Mouse (Mus musculus) kidney, postnatal 0 days (tissue): ENCODE results near the gene Klra1. TPM values are rescaled to one million over a fixed set of nuclear protein-coding genes. Genes with fewer than 3 reads are reported as not detected.
"Not testable (repeated sequence)": the region's sequence is repeated elsewhere in the genome, so short reads cannot be mapped to it uniquely, and the experiment has no call there.

Experiments
- ATAC-seq: fragments of 200-750 bp; cut with Nextera tagmentation; replicated peaks from 2 replicates; pipeline ENCODE4 v1.8.0; 2017; ENCODE audit warnings: low read depth, moderate number of reproducible peaks, moderate TSS enrichment, moderate library complexity; ENCODE audit not compliant: low FRiP score
- DNase-seq: peaks from one replicate; pipeline ENCODE4 v3.0.0-alpha.2; 2016; ENCODE audit warnings: low spot score
- H3K27ac ChIP-seq: fragments of 300-500 bp; sonication (generic); 2 replicates; pipeline ENCODE4 v1.5.1; 2014; ENCODE audit warnings: mild to moderate bottlenecking
- H3K27me3 ChIP-seq: fragments of 300-500 bp; sonication (generic); 2 replicates; pipeline ENCODE4 v1.6.1; 2014; ENCODE audit warnings: low read length, mixed read lengths; ENCODE audit not compliant: insufficient read depth
- H3K36me3 ChIP-seq: fragments of 300-500 bp; sonication (generic); 2 replicates; pipeline ENCODE4 v1.6.1; 2014; ENCODE audit warnings: low read length, mixed read lengths; ENCODE audit not compliant: insufficient read depth
- H3K4me1 ChIP-seq: fragments of 300-500 bp; sonication (generic); replicated peaks from 2 replicates; pipeline ENCODE4 v1.6.1; 2014; ENCODE audit warnings: antibody characterized with exemption, low read length, mixed read lengths; ENCODE audit not compliant: insufficient read depth
- H3K4me2 ChIP-seq: fragments of 300-500 bp; sonication (generic); 2 replicates; pipeline ENCODE4 v1.6.1; 2014; ENCODE audit warnings: mild to moderate bottlenecking, low read length, moderate library complexity, mixed read lengths
- H3K4me3 ChIP-seq: fragments of 300-500 bp; sonication (generic); replicated peaks from 2 replicates; pipeline ENCODE4 v1.5.1; 2014; ENCODE audit warnings: low read depth, low read length
- H3K9ac ChIP-seq: fragments of 300-500 bp; sonication (generic); 2 replicates; pipeline ENCODE4 v1.6.1; 2014; ENCODE audit warnings: low read depth, low read length
- H3K9me3 ChIP-seq: fragments of 300-500 bp; sonication (generic); replicated peaks from 2 replicates; pipeline ENCODE4 v1.6.1; 2016; ENCODE audit warnings: low read length, inconsistent platforms, mixed read lengths
- CTCF ChIP-seq: IDR thresholded peaks from 2 replicates; pipeline ENCODE4 v1.5.1; 2016; ENCODE audit warnings: antibody characterized with exemption, low read depth, mild to moderate bottlenecking, moderate library complexity
- WGBS: fragments of 180-500 bp; shearing (Covaris S2); extraction: QIAGEN DNeasy Blood & Tissue Kit; methylation state at CpG from one replicate; pipeline ENCODE4 v1.1.7; 2014; 5-methylcytosine and 5-hydroxymethylcytosine counted together
- polyA plus RNA-seq: library from polyadenylated mRNA; unstranded; fragments of >200 nt; fragmentation: Nextera tagmentation; extraction: Ambion mirVana; gene quantifications from 2 replicates; pipeline ENCODE4 v1.2.1, GENCODE M21; 2015

Klra1 gene
- not detected in 2 replicates for polyA plus RNA-seq

DNA sequence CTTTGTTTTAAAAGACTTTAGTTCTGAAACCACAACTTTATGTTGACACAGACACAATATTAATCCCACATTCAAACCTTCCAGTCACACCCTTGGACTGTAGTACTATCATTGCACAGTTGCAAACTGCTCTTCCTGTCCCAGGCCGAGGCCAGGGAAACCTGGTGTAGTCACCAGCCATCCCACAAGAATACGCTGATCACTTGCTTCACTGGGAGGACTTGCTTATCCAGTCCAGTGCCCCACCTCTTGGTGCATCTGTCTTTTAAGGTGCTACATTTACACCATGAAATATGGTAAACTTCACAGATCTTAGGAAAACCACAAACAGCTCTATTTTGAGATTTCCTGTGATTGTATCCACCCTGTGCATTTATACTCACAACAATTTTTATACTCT, at the start of gene Klra1:
Klra1 (minus strand) TSS at position 125 of the 400 bp plus-strand sequence.
- 79% methylated on average over 2 of the region's 2 CpGs for WGBS
- Histone ChIP-seq H3K4me1 (no peaks in the 10 kb centered on the region), H3K4me2 (no peak within 1 kb of the TSS), H3K36me3 (no peaks in the 10 kb centered on the region), H3K27ac (no peak within 1 kb of the TSS), H3K4me3 (no peak within 1 kb of the TSS), H3K9ac (no peak within 1 kb of the TSS), H3K27me3 (no peaks in the 10 kb centered on the region), H3K9me3 (no peaks in the 10 kb centered on the region)
- TF ChIP-seq CTCF: no peak
- ATAC-seq: no peak
- DNase-seq: no peak

GRCm38 (mm10) chr6:130429511-130429910, 42.8 kb upstream of the Klra1 start:
- no peak overlapping the region for H3K27ac ChIP-seq
- H3K9me3 ChIP-seq: no peaks in the 10 kb centered on the region
- ATAC-seq (no peak), DNase-seq (no peak)
- no peak overlapping the region for H3K4me3 ChIP-seq
- TF ChIP-seq CTCF: no peak
- H3K4me2 ChIP-seq: no peak overlapping the region
- no peaks in the 10 kb centered on the region for H3K36me3 ChIP-seq
- H3K27me3 ChIP-seq: no peaks in the 10 kb centered on the region
- H3K4me1 ChIP-seq: no peaks in the 10 kb centered on the region
- no peak overlapping the region for H3K9ac ChIP-seq
- WGBS: 81% methylated on average over 4 of the region's 4 CpGs

DNA sequence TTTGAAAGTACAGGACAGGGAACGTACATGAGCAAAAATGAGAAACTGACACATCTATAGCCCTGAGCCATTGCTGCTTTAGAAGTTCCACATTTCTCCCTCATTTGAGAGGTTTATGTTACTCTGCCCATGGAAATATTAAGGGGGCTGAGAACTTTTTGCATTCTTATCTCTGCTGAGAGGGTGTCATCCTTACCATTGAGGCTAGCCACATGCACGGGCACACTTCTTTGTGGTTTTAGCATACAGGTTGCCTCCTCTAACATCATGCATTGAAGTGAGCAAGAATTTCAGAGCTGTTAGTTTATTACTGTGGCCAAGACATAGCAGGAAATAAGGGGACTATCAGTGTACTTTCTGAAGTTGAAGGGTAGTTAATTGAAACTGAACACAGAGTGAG, 32.5 kb upstream of the Klra1 start:
- 89% methylated on average over 2 of the region's 2 CpGs for WGBS
- Histone ChIP-seq H3K9me3 (0 out of 2 replicates have a peak, but pooled peaks cover 3% of the 10 kb centered on the region), H3K4me1 (no peaks in the 10 kb centered on the region), H3K27ac (no peak overlapping the region), H3K4me2 (no peak overlapping the region), H3K36me3 (no peaks in the 10 kb centered on the region), H3K27me3 (no peaks in the 10 kb centered on the region), H3K4me3 (no peak overlapping the region), H3K9ac (no peak overlapping the region)
- no peak for TF ChIP-seq CTCF
- ATAC-seq (no peak), DNase-seq (no peak)

DNA sequence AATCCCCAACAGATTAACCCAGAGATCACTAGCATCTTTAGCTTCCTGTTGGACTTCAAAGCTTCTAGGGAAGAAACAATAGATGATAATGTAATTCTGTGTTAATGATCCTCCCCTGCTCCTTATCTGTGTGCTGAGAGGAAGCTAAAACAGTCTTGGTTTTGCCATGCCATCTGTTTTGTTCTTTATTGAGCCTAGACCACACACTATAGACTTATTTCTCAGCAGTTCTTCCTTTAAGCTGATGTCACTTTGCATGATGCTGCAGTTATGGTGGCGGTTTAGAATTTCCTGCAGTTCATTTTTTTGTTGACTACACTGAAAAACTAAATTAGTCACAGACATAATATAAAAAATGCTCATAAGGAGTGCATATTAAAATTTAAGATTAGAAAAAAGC, 18.2 kb upstream of the Klra1 start:
- no peak for ATAC-seq
- no peaks in the 10 kb centered on the region for H3K27me3 ChIP-seq
- H3K36me3 ChIP-seq: no peaks in the 10 kb centered on the region
- no peak for TF ChIP-seq CTCF
- no peak for DNase-seq
- H3K4me2 ChIP-seq: no peak overlapping the region
- no peaks in the 10 kb centered on the region for H3K4me1 ChIP-seq
- no peak overlapping the region for H3K4me3 ChIP-seq
- no peaks in the 10 kb centered on the region; the same call in 1 of the 2 replicates for H3K9me3 ChIP-seq
- no peak overlapping the region for H3K27ac ChIP-seq
- 66% methylated on average over 1 of the region's 1 CpGs for WGBS
- no peak overlapping the region for H3K9ac ChIP-seq

GRCm38 (mm10) chr6:130385803-130386202, 871 bp downstream of the Klra1 start:
- ATAC-seq (no peak), DNase-seq (no peak)
- H3K4me3 ChIP-seq: no peak overlapping the region
- H3K27me3 ChIP-seq: no peaks in the 10 kb centered on the region
- TF ChIP-seq CTCF: no peak
- no peaks in the 10 kb centered on the region for H3K36me3 ChIP-seq
- 44% methylated on average over 1 of the region's 1 CpGs for WGBS
- no peak overlapping the region for H3K9ac ChIP-seq
- H3K27ac ChIP-seq: no peak overlapping the region
- H3K4me1 ChIP-seq: no peaks in the 10 kb centered on the region
- no peaks in the 10 kb centered on the region for H3K9me3 ChIP-seq
- H3K4me2 ChIP-seq: no peak overlapping the region

DNA sequence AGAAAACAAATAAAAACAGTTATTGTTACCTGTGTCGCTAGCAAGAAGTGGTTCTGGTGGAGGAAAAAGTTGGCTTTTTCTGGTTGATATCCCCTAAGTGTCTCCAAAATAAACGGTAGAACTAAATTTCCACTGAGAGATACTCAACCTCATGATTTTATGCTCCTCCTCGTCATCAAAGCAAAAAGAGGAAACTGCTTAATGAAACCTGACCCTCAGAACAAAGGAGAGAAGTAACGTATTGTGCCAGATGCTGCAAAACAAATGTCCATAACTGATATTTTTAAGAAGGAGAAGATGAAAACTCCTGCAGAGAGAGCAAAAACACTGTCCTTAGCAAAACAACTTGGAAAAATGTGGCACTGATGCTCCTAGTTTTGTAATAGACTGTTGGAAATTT, 4.3 kb downstream of the Klra1 start:
- no peak overlapping the region for H3K9ac ChIP-seq
- H3K36me3 ChIP-seq: no peaks in the 10 kb centered on the region
- ATAC-seq (no peak), DNase-seq (no peak)
- H3K27ac ChIP-seq: no peak overlapping the region
- H3K4me2 ChIP-seq: no peak overlapping the region
- no peak for TF ChIP-seq CTCF
- WGBS: 76% methylated on average over 4 of the region's 4 CpGs
- H3K9me3 ChIP-seq: no peaks in the 10 kb centered on the region
- no peaks in the 10 kb centered on the region for H3K27me3 ChIP-seq
- H3K4me3 ChIP-seq: no peak overlapping the region
- no peaks in the 10 kb centered on the region for H3K4me1 ChIP-seq

DNA sequence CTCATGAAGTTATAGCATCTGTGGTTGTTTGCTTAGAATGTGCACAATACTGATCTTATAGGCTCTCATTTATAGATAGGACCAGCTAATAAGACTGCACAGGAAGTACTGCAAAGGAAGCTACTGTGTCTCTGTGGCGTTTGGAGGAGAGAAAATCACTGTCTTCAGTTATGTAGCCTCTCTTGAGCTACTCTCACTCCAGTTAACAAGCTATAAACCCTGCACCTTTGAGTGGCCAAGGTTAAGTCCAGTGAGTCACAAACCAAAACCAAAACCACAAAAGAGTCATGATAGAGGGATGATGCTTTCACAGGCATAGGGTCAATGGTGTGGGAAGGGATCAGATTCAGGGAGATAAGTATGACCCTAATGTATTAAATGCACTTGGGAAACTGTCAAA, 41.3 kb downstream of the Klra1 start:
- H3K4me2 ChIP-seq, H3K4me1 ChIP-seq, H3K9ac ChIP-seq, H3K36me3 ChIP-seq, H3K4me3 ChIP-seq, DNase-seq, H3K9me3 ChIP-seq, ATAC-seq, H3K27ac ChIP-seq, H3K27me3 ChIP-seq: not testable (repeated sequence)
- 38% methylated on average over 1 of the region's 1 CpGs for WGBS

DNA sequence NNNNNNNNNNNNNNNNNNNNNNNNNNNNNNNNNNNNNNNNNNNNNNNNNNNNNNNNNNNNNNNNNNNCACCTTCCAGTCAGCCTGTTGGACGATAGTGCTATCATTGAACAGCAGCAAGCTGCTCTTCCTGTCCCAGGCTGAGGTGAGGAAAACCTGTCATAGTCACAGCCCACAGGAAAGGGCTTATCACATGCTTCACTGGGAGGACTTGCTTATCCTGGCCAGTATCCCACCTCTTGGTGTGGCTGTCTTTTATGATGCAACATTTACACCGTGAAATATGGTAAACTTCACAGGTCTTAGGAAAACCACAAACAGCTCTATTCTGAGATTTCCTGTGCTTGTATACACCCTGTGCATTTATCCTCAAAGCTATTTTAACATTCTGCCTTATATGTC, 44.7 kb downstream of the Klra1 start:
- 89% methylated on average over 2 of the region's 2 CpGs for WGBS
- ATAC-seq, DNase-seq, H3K36me3 ChIP-seq, H3K9ac ChIP-seq, H3K4me2 ChIP-seq, H3K27me3 ChIP-seq, H3K27ac ChIP-seq, H3K4me1 ChIP-seq, H3K9me3 ChIP-seq, H3K4me3 ChIP-seq: not testable (repeated sequence)
